Mouse (Mus musculus) megakaryocyte, embryonic 14.5 days (primary cell): Measurements from ENCODE around the gene Mettl8. TPM values are rescaled to one million over a fixed set of nuclear protein-coding genes. Genes with fewer than 3 reads are reported as not detected.

ENCODE experiments used
- H3K27me3 ChIP-seq: replicated peaks from 2 replicates; pipeline ENCODE3; 2012; ENCODE audit warnings: inconsistent platforms
- H3K36me3 ChIP-seq: replicated peaks from 2 replicates; pipeline ENCODE3; 2012; ENCODE audit warnings: low read length, inconsistent platforms, mixed read lengths
- H3K4me1 ChIP-seq: 2 replicates; pipeline ENCODE4 v1.6.1; 2012; ENCODE audit warnings: inconsistent platforms
- H3K4me3 ChIP-seq: replicated peaks from 2 replicates; pipeline ENCODE3; 2012; ENCODE audit warnings: moderate library complexity, mild to moderate bottlenecking, inconsistent platforms
- H3K9me3 ChIP-seq: 2 replicates; pipeline ENCODE4 v1.6.1; 2012; ENCODE audit warnings: inconsistent platforms
- FLI1 ChIP-seq: IDR thresholded peaks from 2 replicates; pipeline ENCODE4 v1.6.1; 2012; ENCODE audit warnings: low read length, inconsistent platforms, mixed read lengths
- GATA1 ChIP-seq: IDR thresholded peaks from 3 replicates; pipeline ENCODE4 v1.6.1; 2012; ENCODE audit warnings: mixed read lengths, low read length, inconsistent platforms, borderline replicate concordance
- polyA plus RNA-seq: library from polyadenylated mRNA; stranded (reverse); fragments of >175 nt; gene quantifications from 2 replicates; pipeline ENCODE4 v1.2.3, GENCODE M21; 2012; ENCODE audit warnings: low replicate concordance; ENCODE audit not compliant: insufficient read depth

Gene Mettl8
- polyA plus RNA-seq, 1 experiment: 8.6 TPM

- TF ChIP-seq FLI1 (no peak), GATA1 (no peak)
- peak overlapping the region; percentile 59 for H3K4me3 ChIP-seq
- peaks cover 68% of the 10 kb centered on the region for H3K4me1 ChIP-seq
- H3K9me3 ChIP-seq: no peaks in the 10 kb centered on the region
- H3K27me3 ChIP-seq: no peaks in the 10 kb centered on the region
- H3K36me3 ChIP-seq: no peaks in the 10 kb centered on the region
These were observed 135.4 kb downstream of the Mettl8 start for GRCm38 (mm10) chr2:70919913-70920522.

- no peaks in the 10 kb centered on the region for H3K27me3 ChIP-seq
- TF ChIP-seq FLI1 (no peak), GATA1 (no peak)
- no peaks in the 10 kb centered on the region for H3K36me3 ChIP-seq
- H3K4me3 ChIP-seq: no peak overlapping the region
- H3K4me1 ChIP-seq: peaks cover 70% of the 10 kb centered on the region
- 0 out of 2 replicates have a peak, but pooled peaks cover 5% of the 10 kb centered on the region for H3K9me3 ChIP-seq
These were observed 136.9 kb downstream of the Mettl8 start for GRCm38 (mm10) chr2:70918516-70918915.

Other genes starting within 250 kb of the Mettl8 start
- gene Tlk1, start 229.9 kb downstream of the Mettl8 start, polyA plus RNA-seq: 11.7 and 15.7 TPM in 2 replicates
- gene Dcaf17, start 255 bp downstream of the Mettl8 start, polyA plus RNA-seq: 2.2 and 4.0 TPM in 2 replicates
- 0.06 TPM in 1 of 2 replicates, not detected in the other for gene Cybrd1, start 62.3 kb upstream of the Mettl8 start, polyA plus RNA-seq
- 15.3 TPM in 1 of 2 replicates, not detected in the other for gene Dync1i2, start 156.1 kb upstream of the Mettl8 start, polyA plus RNA-seq